Mouse (Mus musculus) olfactory bulb, adult 2 months (tissue): ENCODE data around the gene Mast1.

Source experiments
- CTCF ChIP-seq: fragments of 200-500 bp; IDR thresholded peaks from 2 replicates; pipeline ENCODE4 v1.5.1; 2012; ENCODE audit warnings: low read depth, mild to moderate bottlenecking, low read length, moderate library complexity; ENCODE audit not compliant: insufficient read depth
- POLR2A ChIP-seq: fragments of 200-500 bp; IDR thresholded peaks from 2 replicates; pipeline ENCODE4 v1.6.1; 2012; ENCODE audit warnings: mild to moderate bottlenecking, low read depth, low read length, moderate library complexity; ENCODE audit not compliant: insufficient read depth

GRCm38 (mm10) chr8:84913502-84913900 is 23.7 kb downstream of the Mast1 start:
- TF ChIP-seq CTCF (no peak), POLR2A (no peak)
